Mouse (Mus musculus): ENCODE results near the gene Drd4.

The Drd4 gene

GRCm38 (mm10) chr7:141292583-141293388 is 980 bp downstream of the Drd4 start:
- no peak for DNase-seq (ENCODE audit: low read depth)

DNA sequence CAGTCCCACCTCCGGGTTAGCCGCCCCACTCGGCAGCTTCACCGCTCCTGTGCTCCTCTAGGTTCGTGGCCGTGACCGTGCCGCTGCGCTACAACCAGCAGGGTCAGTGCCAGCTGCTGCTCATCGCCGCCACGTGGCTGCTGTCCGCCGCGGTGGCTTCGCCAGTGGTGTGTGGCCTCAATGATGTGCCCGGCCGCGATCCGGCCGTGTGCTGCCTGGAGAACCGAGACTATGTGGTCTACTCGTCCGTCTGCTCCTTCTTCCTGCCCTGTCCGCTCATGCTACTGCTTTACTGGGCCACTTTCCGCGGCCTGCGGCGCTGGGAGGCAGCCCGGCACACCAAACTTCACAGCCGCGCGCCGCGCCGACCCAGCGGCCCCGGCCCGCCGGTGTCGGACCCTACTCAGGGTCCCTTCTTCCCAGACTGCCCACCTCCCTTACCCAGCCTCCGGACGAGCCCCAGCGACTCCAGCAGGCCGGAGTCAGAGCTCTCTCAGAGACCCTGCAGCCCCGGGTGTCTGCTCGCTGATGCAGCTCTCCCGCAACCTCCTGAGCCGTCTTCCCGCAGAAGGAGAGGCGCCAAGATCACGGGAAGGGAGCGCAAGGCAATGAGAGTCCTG is 2.2 kb downstream of the Drd4 start:
- DNase-seq (ENCODE audit: low read depth) = no peak

DNA sequence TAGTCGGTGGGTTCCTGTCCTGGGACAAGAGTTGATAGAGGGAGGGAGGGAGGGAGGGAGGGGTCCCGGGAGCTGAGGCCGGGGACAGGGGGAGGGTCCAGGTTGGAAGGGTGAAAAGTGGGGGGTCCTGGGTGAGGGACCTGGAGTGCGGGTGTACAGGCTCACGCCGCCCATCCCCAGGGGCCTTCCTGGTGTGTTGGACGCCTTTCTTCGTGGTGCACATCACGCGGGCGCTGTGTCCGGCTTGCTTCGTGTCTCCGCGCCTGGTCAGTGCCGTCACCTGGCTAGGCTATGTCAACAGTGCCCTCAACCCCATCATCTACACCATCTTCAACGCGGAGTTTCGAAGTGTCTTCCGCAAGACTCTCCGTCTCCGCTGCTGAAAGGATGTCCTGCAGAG is 2.7 kb downstream of the Drd4 start:
- no peak for DNase-seq (ENCODE audit: low read depth)

GRCm38 (mm10) chr7:141297926-141298650 is 6.3 kb downstream of the Drd4 start:
- no peak for DNase-seq (ENCODE audit: low read depth)

GRCm38 (mm10) chr7:141299175-141299574 is 7.4 kb downstream of the Drd4 start:
- DNase-seq (ENCODE audit: low read depth) = no peak

GRCm38 (mm10) chr7:141301386-141301785 is 9.6 kb downstream of the Drd4 start:
- no peak for DNase-seq (ENCODE audit: low read depth)

GRCm38 (mm10) chr7:141302702-141303268 is 11.0 kb downstream of the Drd4 start:
- no peak for DNase-seq (ENCODE audit: low read depth)

DNA sequence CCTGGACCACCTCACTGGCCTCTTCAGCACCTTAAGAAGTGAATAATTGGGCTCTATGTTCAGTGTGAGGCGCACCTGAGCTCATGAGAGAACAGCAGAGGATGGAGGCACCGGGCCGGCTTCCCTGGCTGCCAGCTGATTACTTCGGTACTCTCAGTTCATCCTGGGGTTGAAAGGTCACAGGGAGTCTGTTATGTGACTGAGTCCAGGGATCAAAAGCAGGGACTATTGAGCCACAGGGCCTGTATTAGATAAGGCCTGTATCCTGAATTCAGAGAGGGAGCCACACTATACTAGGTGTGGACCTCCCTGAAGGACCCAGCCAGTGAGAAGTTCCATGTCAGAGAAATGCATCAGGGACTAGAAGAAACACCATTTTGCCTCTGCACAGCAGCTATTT is 12.7 kb downstream of the Drd4 start:
- no peak for DNase-seq (ENCODE audit: low read depth)

DNA sequence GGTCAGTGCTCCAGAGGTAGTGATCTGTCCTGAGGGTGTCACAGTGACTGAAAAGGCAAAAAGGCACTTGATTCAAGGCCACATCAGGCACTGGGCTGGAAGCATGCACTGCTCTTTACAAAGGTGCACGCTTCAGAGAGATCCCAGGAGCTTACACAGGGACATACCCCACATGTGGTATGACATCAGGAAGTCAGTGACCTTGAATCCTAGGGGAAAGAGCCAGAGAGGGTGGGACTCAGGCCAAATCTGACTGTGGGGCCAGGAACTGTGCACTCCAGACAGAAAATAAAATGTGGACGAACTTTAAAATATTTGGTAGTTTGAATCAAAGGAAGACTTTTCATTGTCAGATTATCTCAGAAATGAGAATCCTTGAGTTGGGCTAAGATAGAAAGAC is 22.6 kb downstream of the Drd4 start:
- no peak for DNase-seq (ENCODE audit: low read depth)

GRCm38 (mm10) chr7:141315076-141315475 is 23.3 kb downstream of the Drd4 start:
- no peak for DNase-seq (ENCODE audit: low read depth)

GRCm38 (mm10) chr7:141315974-141316373 is 24.2 kb downstream of the Drd4 start:
- no peak for DNase-seq (ENCODE audit: low read depth)

DNA sequence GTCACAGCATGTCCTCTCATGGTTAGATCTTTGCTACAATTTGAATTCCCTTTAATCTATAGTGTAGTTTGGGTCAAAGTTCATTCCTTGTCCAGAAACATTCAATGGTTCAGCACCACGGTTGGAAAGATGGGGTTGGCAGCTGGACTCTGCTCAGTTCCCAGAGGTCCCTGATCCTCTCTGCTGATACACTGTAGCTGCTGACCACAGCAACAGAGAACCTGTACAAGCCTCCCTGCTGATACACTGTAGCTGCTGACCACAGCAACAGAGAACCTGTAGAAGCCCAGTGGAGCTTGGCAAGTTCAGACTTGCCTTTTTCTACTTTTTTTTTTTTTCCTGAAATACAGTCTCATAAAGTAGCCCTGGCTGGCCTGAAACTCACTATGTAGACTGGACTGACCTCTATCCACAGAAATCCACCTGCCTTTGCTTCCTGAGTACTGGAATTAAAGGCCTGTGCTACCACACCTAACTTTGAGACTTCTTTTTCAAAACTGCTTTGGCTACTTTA is 25.9 kb downstream of the Drd4 start:
- DNase-seq (ENCODE audit: low read depth) = no peak

DNA sequence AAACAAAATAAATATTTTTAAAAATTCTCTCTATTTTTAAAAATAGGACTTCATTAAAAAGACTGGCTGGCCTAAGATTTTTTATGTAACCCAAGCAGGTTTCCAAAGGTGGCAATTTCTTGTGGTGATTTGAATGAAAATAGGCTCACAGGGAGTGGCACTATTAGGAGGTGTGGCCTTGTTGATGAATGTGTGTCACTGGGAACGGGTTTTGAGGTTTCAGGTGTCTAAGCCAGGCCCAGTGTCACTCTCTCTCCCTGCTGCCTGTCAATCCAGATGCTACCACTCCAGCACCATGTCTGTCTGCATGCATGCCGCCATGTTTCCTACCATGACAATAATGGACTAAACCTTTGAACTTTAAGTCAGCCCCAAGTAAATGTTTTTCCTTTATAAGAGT is 27.6 kb downstream of the Drd4 start:
- no peak for DNase-seq (ENCODE audit: low read depth)

DNA sequence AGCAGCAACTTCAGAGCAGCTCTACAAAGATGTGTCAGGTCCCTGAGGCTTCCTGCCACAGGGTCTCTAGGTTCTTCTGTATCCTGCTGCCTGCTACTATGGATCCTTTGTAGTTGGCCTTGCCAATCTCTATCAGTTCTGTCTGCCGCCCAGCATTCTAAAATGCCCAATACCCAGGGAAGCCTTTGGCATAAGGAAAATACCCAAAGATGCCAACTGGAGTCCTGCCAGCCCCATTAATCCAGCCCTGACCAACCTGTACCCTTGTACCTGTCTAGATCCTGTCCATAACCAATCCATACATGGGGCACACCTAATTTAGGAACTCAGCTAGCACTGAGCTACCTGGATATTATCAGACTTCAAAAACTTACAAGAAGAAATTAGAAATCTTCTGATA is 32.9 kb downstream of the Drd4 start:
- DNase-seq (ENCODE audit: low read depth) = no peak

DNA sequence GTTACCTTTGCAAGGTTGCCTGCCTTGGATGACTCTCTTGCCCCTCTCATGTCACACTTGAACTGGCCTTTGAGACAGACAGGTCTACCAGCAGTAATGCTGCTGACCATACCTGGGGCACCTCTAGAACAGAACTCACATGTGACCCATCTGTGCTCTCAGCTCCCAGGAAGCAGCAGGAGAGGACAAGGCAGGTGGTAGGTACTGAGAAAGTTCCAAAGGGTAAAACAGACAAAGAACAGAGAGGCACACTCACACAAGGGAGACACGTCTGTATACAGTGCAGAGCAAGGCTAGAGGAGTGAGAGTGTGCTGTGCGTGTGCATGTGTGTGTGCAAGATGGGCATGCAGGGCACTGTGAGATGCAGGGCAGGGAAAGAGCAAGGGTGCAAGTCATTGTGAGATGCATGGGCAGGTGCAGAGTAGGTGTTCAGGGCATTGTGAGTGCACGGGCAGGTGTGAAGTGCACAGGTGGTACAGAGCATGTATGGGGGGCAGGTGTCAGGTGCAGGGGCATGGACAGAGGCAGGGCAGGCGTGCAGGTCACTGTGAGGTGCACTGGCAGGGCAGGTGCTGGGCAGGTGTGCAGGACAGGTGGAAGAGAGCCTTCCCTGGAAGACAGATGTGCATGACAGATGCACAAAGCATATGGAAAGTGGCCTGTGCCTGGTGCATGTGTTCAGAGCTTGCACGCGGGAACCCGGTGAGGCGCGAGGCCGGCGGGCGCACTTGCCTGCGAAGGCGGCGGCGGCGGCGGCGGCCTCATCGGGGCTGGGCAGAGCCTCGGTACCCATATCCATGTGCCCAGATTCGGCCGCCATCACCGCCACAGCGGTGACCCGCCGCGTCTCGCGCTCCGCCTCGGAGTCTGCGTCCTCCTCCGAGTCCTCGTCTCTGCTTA is 35.0 kb downstream of the Drd4 start:
- DNase-seq (ENCODE audit: low read depth) = no peak

GRCm38 (mm10) chr7:141327469-141328372 is 35.9 kb downstream of the Drd4 start, which contains the start of the genes Deaf1 and Tmem80:
TSS of gene Deaf1 (minus strand) at chr7:141327690.
TSS of gene Tmem80 (plus strand) at chr7:141327739.
- peak; percentile 93 for DNase-seq (ENCODE audit: low read depth)

GRCm38 (mm10) chr7:141328373-141328990 is 36.7 kb downstream of the Drd4 start:
- no peak for DNase-seq (ENCODE audit: low read depth)

DNA sequence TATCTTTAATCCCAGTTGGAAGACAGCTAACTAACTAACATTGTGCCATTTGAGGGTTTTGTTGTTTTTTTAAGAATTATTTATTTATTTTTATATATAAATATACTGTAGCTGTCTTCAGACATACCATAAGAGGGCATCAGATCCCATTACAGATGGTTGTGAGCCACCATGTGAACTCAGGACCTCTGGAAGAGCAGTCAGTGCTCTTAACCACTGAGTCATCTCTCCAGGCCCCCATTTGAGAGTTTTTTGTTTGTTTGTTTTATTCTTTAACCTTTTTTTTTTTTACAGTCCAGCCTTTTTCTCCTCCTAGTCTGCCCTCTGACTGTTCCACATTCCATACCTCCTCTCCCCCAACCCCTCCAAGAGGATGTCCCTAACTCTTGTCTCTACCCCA is 38.9 kb downstream of the Drd4 start:
- DNase-seq (ENCODE audit: low read depth) = no peak

- no peak for DNase-seq (ENCODE audit: low read depth)
Measured at GRCm38 (mm10) chr7:141331990-141332389, 40.2 kb downstream of the Drd4 start.
